Mouse (Mus musculus) spleen, postnatal 14 days (tissue): ENCODE measurements around the gene Polr2h.

Experiments used
- DNase-seq, 2 experiments: peaks; one replicate each; pipeline ENCODE4 v3.0.0; 2021 to 2022; ENCODE audit warnings: low spot score in 2 of 2

Polr2h gene

GRCm38 (mm10) chr16:20701729-20702521 lies 15.5 kb upstream of the Polr2h start:
- DNase-seq: no peak

- DNase-seq: peak; percentile 51 to 69
Measured at GRCm38 (mm10) chr16:20702522-20702893, 15.0 kb upstream of the Polr2h start.

GRCm38 (mm10) chr16:20703071-20703470 lies 14.4 kb upstream of the Polr2h start:
- no peak for DNase-seq

GRCm38 (mm10) chr16:20703699-20704400 lies 13.6 kb upstream of the Polr2h start:
- DNase-seq: no peak

GRCm38 (mm10) chr16:20705786-20706185 lies 11.7 kb upstream of the Polr2h start:
- no peak for DNase-seq

GRCm38 (mm10) chr16:20706407-20707055 lies 10.9 kb upstream of the Polr2h start:
- DNase-seq: no peak

GRCm38 (mm10) chr16:20708220-20708938 lies 9.1 kb upstream of the Polr2h start:
- DNase-seq: no peak

- no peak for DNase-seq
Measured at GRCm38 (mm10) chr16:20708939-20709734, 8.3 kb upstream of the Polr2h start.

- no peak for DNase-seq
Measured at GRCm38 (mm10) chr16:20710370-20710769, 7.1 kb upstream of the Polr2h start.

- DNase-seq: no peak
Measured at GRCm38 (mm10) chr16:20710810-20711209, 6.7 kb upstream of the Polr2h start.

- DNase-seq: no peak
Measured at GRCm38 (mm10) chr16:20712190-20712589, 5.3 kb upstream of the Polr2h start.

GRCm38 (mm10) chr16:20712889-20713288 lies 4.6 kb upstream of the Polr2h start:
- DNase-seq: no peak

- no peak for DNase-seq
Measured at GRCm38 (mm10) chr16:20714307-20715080, 3.0 kb upstream of the Polr2h start.

- DNase-seq: no peak
Measured at GRCm38 (mm10) chr16:20715161-20715560, 2.3 kb upstream of the Polr2h start.

GRCm38 (mm10) chr16:20715566-20715965 lies 1.9 kb upstream of the Polr2h start:
- no peak for DNase-seq

GRCm38 (mm10) chr16:20715976-20716840 lies 1.3 kb upstream of the Polr2h start:
- peak; percentile 55 to 62 for DNase-seq

GRCm38 (mm10) chr16:20716841-20717180 lies 654 bp upstream of the Polr2h start:
- no peak for DNase-seq

- no peak for DNase-seq
Measured at GRCm38 (mm10) chr16:20717978-20718670, 659 bp downstream of the Polr2h start.

- DNase-seq: no peak
Measured at GRCm38 (mm10) chr16:20721808-20722207, 4.3 kb downstream of the Polr2h start.
